Mouse (Mus musculus): ENCODE measurements around the gene Fmn2. TPM values are rescaled to one million over a fixed set of nuclear protein-coding genes. Genes with fewer than 3 reads are reported as not detected.
A peak's percentile ranks its signal among the peaks of the same experiment; 100 is the strongest.

Fmn2 gene
- 0.26 and 0.33 TPM in 2 replicates for polyA plus RNA-seq (2015; fragmentation: Nextera tagmentation; extraction: Ambion mirVana)

DNA sequence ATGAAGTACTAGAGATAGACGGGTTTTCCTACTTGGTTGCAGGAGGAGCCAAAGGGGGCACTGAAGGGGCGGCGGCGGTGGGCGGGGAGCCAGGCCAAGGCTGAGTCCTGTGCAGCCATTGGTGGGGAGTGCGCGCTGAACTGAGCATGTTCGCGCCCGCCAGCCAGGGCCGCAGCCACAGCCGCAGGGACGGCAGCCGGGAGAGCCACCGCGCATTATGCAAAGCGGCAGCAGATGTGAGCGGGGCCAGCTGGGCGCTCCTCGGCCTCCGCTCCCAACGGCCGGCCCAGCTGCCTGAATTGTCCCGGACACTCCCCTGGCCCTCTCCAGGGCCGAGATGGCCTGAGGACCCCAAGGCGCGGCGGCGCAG, at the start of gene Fmn2:
TSS of gene Fmn2 (plus strand) at position 165 of the 370 bp plus-strand sequence.
- peak; percentile 38 for DNase-seq (ENCODE audit: low spot score)
- Histone ChIP-seq H3K27me3 (replicated peaks; ENCODE audit: insufficient read depth, low read length) (peaks cover 10% of the 10 kb centered on the region), H3K9ac (replicated peaks; ENCODE audit: low read depth) (no peak within 1 kb of the TSS), H3K36me3 (ENCODE audit: insufficient read depth, low read length) (no peaks in the 10 kb centered on the region), H3K9me3 (ENCODE audit: low read length) (no peaks in the 10 kb centered on the region), H3K4me3 (ENCODE audit: low read depth, low read length) (peak within 1 kb of the TSS; percentile 33), H3K4me2 (replicated peaks; ENCODE audit: low read depth, low read length) (peak within 1 kb of the TSS; percentile 79), H3K4me1 (ENCODE audit: insufficient read depth, low read depth, low read length) (peaks cover 3% of the 10 kb centered on the region; the same call in 1 of the 2 replicates), H3K27ac (ENCODE audit: low read length) (no peak within 1 kb of the TSS)
- TF ChIP-seq EP300 (IDR thresholded peaks at IDR 0.05) (no peak), CTCF (IDR thresholded peaks at IDR 0.05) (no peak)
- ATAC-seq: peak; percentile 80
- under 1% methylated on average over 26 of the region's 29 CpGs for WGBS

GRCm38 (mm10) chr1:174455100-174455499, 46.5 kb upstream of the Fmn2 start:
- H3K27me3 ChIP-seq (replicated peaks; ENCODE audit: insufficient read depth, low read length): no peaks in the 10 kb centered on the region
- ATAC-seq (no peak), DNase-seq (ENCODE audit: low spot score) (no peak)
- H3K4me3 ChIP-seq (ENCODE audit: low read depth, low read length): no peak overlapping the region
- H3K9ac ChIP-seq (replicated peaks; ENCODE audit: low read depth): no peak overlapping the region
- 82% methylated on average over 2 of the region's 2 CpGs for WGBS
- TF ChIP-seq EP300 (IDR thresholded peaks at IDR 0.05): no peak
- TF ChIP-seq CTCF (IDR thresholded peaks at IDR 0.05): no peak
- no peaks in the 10 kb centered on the region for H3K9me3 ChIP-seq (ENCODE audit: low read length)
- H3K4me2 ChIP-seq (replicated peaks; ENCODE audit: low read depth, low read length): no peak overlapping the region
- no peak overlapping the region for H3K27ac ChIP-seq (ENCODE audit: low read length)
- no peaks in the 10 kb centered on the region for H3K4me1 ChIP-seq (ENCODE audit: insufficient read depth, low read depth, low read length)
- H3K36me3 ChIP-seq (ENCODE audit: insufficient read depth, low read length): no peaks in the 10 kb centered on the region

DNA sequence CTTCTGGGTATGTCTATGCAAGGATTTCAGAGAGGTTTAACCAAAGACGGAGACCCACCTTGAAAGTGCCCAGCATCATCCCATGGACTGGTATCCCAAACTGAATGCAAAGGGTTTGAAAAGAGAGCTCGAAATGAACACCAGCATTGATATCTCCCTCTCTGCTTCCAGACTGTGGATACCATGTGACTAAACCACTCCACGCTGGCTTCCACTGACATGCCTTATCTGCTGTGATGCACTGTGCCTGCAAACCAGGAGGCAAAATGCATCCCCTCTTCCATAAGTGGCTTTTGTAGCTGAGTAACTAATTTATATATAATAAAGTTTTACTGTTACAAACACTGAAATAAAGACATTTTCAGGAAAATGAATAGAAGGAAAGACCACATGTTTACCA, 36.2 kb upstream of the Fmn2 start:
- no peak for DNase-seq (ENCODE audit: low spot score)
- H3K27ac ChIP-seq (ENCODE audit: low read length): no peak overlapping the region
- H3K36me3 ChIP-seq (ENCODE audit: insufficient read depth, low read length): no peaks in the 10 kb centered on the region
- H3K4me1 ChIP-seq (ENCODE audit: insufficient read depth, low read depth, low read length): no peaks in the 10 kb centered on the region
- no peak overlapping the region for H3K9ac ChIP-seq (replicated peaks; ENCODE audit: low read depth)
- 74% methylated on average over 3 of the region's 3 CpGs for WGBS
- TF ChIP-seq CTCF (IDR thresholded peaks at IDR 0.05): no peak
- TF ChIP-seq EP300 (IDR thresholded peaks at IDR 0.05): no peak
- no peaks in the 10 kb centered on the region for H3K9me3 ChIP-seq (ENCODE audit: low read length)
- no peak overlapping the region for H3K4me2 ChIP-seq (replicated peaks; ENCODE audit: low read depth, low read length)
- no peak overlapping the region for H3K4me3 ChIP-seq (ENCODE audit: low read depth, low read length)
- H3K27me3 ChIP-seq (replicated peaks; ENCODE audit: insufficient read depth, low read length): no peaks in the 10 kb centered on the region
- no peak for ATAC-seq

DNA sequence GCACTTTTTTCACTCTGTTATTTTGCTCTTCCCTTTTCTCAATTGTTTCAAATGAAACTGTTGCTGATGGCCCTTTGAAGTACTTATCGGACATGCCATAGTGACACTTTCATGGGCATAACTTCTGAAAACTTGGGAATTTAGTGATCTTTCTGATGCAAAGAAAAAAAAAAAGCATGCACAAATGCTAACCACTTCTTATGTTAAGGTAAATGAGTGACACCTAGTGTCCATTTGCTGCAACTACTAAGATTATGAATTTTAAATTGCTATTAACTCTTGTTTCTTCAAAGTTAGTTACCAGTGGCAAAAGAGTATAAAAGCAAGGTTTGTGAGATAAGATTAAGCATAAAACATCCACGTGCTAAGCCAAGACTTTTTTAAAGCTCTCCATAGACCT, 35.4 kb upstream of the Fmn2 start:
- no peaks in the 10 kb centered on the region for H3K27me3 ChIP-seq (replicated peaks; ENCODE audit: insufficient read depth, low read length)
- H3K9me3 ChIP-seq (ENCODE audit: low read length): no peaks in the 10 kb centered on the region
- no peak for ATAC-seq
- H3K4me3 ChIP-seq (ENCODE audit: low read depth, low read length): no peak overlapping the region
- peak; percentile 36 for DNase-seq (ENCODE audit: low spot score)
- no peaks in the 10 kb centered on the region for H3K4me1 ChIP-seq (ENCODE audit: insufficient read depth, low read depth, low read length)
- H3K36me3 ChIP-seq (ENCODE audit: insufficient read depth, low read length): no peaks in the 10 kb centered on the region
- H3K27ac ChIP-seq (ENCODE audit: low read length): no peak overlapping the region
- H3K9ac ChIP-seq (replicated peaks; ENCODE audit: low read depth): no peak overlapping the region
- WGBS: 22% methylated on average over 2 of the region's 2 CpGs
- TF ChIP-seq CTCF (IDR thresholded peaks at IDR 0.05) (peak; percentile 64), EP300 (IDR thresholded peaks at IDR 0.05) (no peak)
- H3K4me2 ChIP-seq (replicated peaks; ENCODE audit: low read depth, low read length): no peak overlapping the region

GRCm38 (mm10) chr1:174469736-174470135, 31.9 kb upstream of the Fmn2 start:
- no peak for ATAC-seq
- TF ChIP-seq EP300 (IDR thresholded peaks at IDR 0.05) (no peak), CTCF (IDR thresholded peaks at IDR 0.05) (peak; percentile 89)
- no peak overlapping the region for H3K4me3 ChIP-seq (ENCODE audit: low read depth, low read length)
- no peak overlapping the region for H3K27ac ChIP-seq (ENCODE audit: low read length)
- H3K36me3 ChIP-seq (ENCODE audit: insufficient read depth, low read length): no peaks in the 10 kb centered on the region
- H3K9me3 ChIP-seq (ENCODE audit: low read length): no peaks in the 10 kb centered on the region
- H3K9ac ChIP-seq (replicated peaks; ENCODE audit: low read depth): no peak overlapping the region
- DNase-seq (ENCODE audit: low spot score): peak; percentile 69
- H3K27me3 ChIP-seq (replicated peaks; ENCODE audit: insufficient read depth, low read length): no peaks in the 10 kb centered on the region
- no peaks in the 10 kb centered on the region for H3K4me1 ChIP-seq (ENCODE audit: insufficient read depth, low read depth, low read length)
- no peak overlapping the region for H3K4me2 ChIP-seq (replicated peaks; ENCODE audit: low read depth, low read length)
- WGBS: 6% methylated on average over 6 of the region's 6 CpGs

DNA sequence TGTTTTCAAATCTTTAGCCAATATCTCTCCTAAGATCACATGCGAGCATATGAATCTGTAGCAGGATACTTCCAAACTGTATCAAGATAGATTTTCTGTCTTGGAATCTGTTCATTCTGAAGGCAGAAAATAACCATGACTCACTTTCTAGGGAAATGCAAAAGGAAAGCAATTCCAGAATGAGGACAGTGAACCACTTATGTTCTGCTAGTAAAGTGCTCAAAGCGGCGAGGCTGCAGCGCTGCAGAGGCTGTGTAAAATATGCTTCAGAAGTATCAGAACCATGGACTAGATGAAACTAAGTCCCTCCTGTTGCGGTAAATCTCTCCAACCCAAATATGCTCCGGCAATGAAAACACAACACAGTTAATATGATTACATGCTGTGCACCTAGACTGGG, 19.1 kb upstream of the Fmn2 start:
- no peaks in the 10 kb centered on the region for H3K4me1 ChIP-seq (ENCODE audit: insufficient read depth, low read depth, low read length)
- no peaks in the 10 kb centered on the region for H3K9me3 ChIP-seq (ENCODE audit: low read length)
- H3K27ac ChIP-seq (ENCODE audit: low read length): no peak overlapping the region
- TF ChIP-seq EP300 (IDR thresholded peaks at IDR 0.05): no peak
- no peak for TF ChIP-seq CTCF (IDR thresholded peaks at IDR 0.05)
- no peak for DNase-seq (ENCODE audit: low spot score)
- 91% methylated on average over 6 of the region's 6 CpGs for WGBS
- H3K36me3 ChIP-seq (ENCODE audit: insufficient read depth, low read length): no peaks in the 10 kb centered on the region
- no peaks in the 10 kb centered on the region for H3K27me3 ChIP-seq (replicated peaks; ENCODE audit: insufficient read depth, low read length)
- ATAC-seq: no peak
- no peak overlapping the region for H3K9ac ChIP-seq (replicated peaks; ENCODE audit: low read depth)
- no peak overlapping the region for H3K4me2 ChIP-seq (replicated peaks; ENCODE audit: low read depth, low read length)
- H3K4me3 ChIP-seq (ENCODE audit: low read depth, low read length): no peak overlapping the region

- Histone ChIP-seq H3K27ac (ENCODE audit: low read length) (no peak overlapping the region), H3K9ac (replicated peaks; ENCODE audit: low read depth) (no peak overlapping the region), H3K4me3 (ENCODE audit: low read depth, low read length) (no peak overlapping the region), H3K36me3 (ENCODE audit: insufficient read depth, low read length) (no peaks in the 10 kb centered on the region), H3K27me3 (replicated peaks; ENCODE audit: insufficient read depth, low read length) (peaks cover 10% of the 10 kb centered on the region), H3K4me2 (replicated peaks; ENCODE audit: low read depth, low read length) (no peak overlapping the region), H3K9me3 (ENCODE audit: low read length) (no peaks in the 10 kb centered on the region), H3K4me1 (ENCODE audit: insufficient read depth, low read depth, low read length) (peaks cover 3% of the 10 kb centered on the region; the same call in 1 of the 2 replicates)
- ATAC-seq: no peak
- no peak for TF ChIP-seq EP300 (IDR thresholded peaks at IDR 0.05)
- TF ChIP-seq CTCF (IDR thresholded peaks at IDR 0.05): no peak
- WGBS: 46% methylated on average over 4 of the region's 4 CpGs
- no peak for DNase-seq (ENCODE audit: low spot score)
Measured at GRCm38 (mm10) chr1:174500064-174500463, 1.6 kb upstream of the Fmn2 start.
